Mouse (Mus musculus) lung, postnatal 25 days (tissue): ENCODE data around the gene Hmgcs1.
"Not testable (repeated sequence)": the region's sequence is repeated elsewhere in the genome, so short reads cannot be mapped to it uniquely, and the experiment has no call there.

Source experiments
- DNase-seq: peaks from one replicate; pipeline ENCODE4 v3.0.0; 2022; ENCODE audit warnings: low spot score

Gene Hmgcs1

GRCm38 (mm10) chr13:119706278-119706880 lies 16.2 kb downstream of the Hmgcs1 start:
- DNase-seq = not testable (repeated sequence)

GRCm38 (mm10) chr13:119706953-119707352 lies 16.8 kb downstream of the Hmgcs1 start:
- no peak for DNase-seq

GRCm38 (mm10) chr13:119707906-119708305 lies 17.7 kb downstream of the Hmgcs1 start:
- DNase-seq = no peak

- no peak for DNase-seq
These were observed 18.8 kb downstream of the Hmgcs1 start for GRCm38 (mm10) chr13:119708941-119709340.

GRCm38 (mm10) chr13:119709388-119710267 lies 19.4 kb downstream of the Hmgcs1 start:
- DNase-seq = no peak

- DNase-seq = no peak
These were observed 20.1 kb downstream of the Hmgcs1 start for GRCm38 (mm10) chr13:119710268-119710610.

GRCm38 (mm10) chr13:119712463-119712862 lies 22.3 kb downstream of the Hmgcs1 start:
- no peak for DNase-seq

- no peak for DNase-seq
These were observed 23.1 kb downstream of the Hmgcs1 start for GRCm38 (mm10) chr13:119713107-119713787.

GRCm38 (mm10) chr13:119713821-119714220 lies 23.6 kb downstream of the Hmgcs1 start:
- no peak for DNase-seq

- DNase-seq = no peak
These were observed 25.9 kb downstream of the Hmgcs1 start for GRCm38 (mm10) chr13:119716105-119716504.

GRCm38 (mm10) chr13:119722447-119722846 lies 32.3 kb downstream of the Hmgcs1 start:
- no peak for DNase-seq

GRCm38 (mm10) chr13:119723368-119723767 lies 33.2 kb downstream of the Hmgcs1 start:
- DNase-seq = no peak

GRCm38 (mm10) chr13:119724541-119724940 lies 34.4 kb downstream of the Hmgcs1 start:
- DNase-seq = no peak

GRCm38 (mm10) chr13:119727608-119728387 lies 37.6 kb downstream of the Hmgcs1 start:
- no peak for DNase-seq

- DNase-seq = no peak
These were observed 39.2 kb downstream of the Hmgcs1 start for GRCm38 (mm10) chr13:119729406-119729805.

GRCm38 (mm10) chr13:119731448-119731847 lies 41.3 kb downstream of the Hmgcs1 start:
- no peak for DNase-seq

- DNase-seq = no peak
These were observed 51.4 kb downstream of the Hmgcs1 start for GRCm38 (mm10) chr13:119741390-119742237.

GRCm38 (mm10) chr13:119742711-119743415 lies 52.7 kb downstream of the Hmgcs1 start:
- DNase-seq = no peak

- DNase-seq = no peak
These were observed 53.3 kb downstream of the Hmgcs1 start for GRCm38 (mm10) chr13:119743470-119743869.

- no peak for DNase-seq
These were observed 56.8 kb downstream of the Hmgcs1 start for GRCm38 (mm10) chr13:119746930-119747329.
